12 mouse cellular contexts compared by ENCODE assay signal in genomic region chr2:172982776-172983561, GRCm38 (mm10). TPM values are rescaled to one million over a fixed set of nuclear protein-coding genes. Genes with fewer than 3 reads are reported as not detected.
A peak's percentile ranks its signal among the peaks of the same experiment; 100 is the strongest.
DNase-seq lines count a peak whose midpoint lies in the region; ATAC-seq lines count a peak whose summit lies in the region.
"Had no signal": no experiment of that assay in that cellular context is flagged by ENCODE, and none has a peak within 500 bp of the region (broad histone marks: within the 10 kb centered on the region; RNA-seq: fewer than 3 reads in every experiment).

No protein-coding gene starts in this region.

- H3K36me3 ChIP-seq in heart, embryonic 16.5 days (ENCODE audit: control insufficient read depth, insufficient read depth), result no peaks in the 10 kb centered on the region
- no peaks in the 10 kb centered on the region for H3K36me3 ChIP-seq in liver, embryonic 16.5 days (ENCODE audit: control insufficient read depth, insufficient read depth)
- no peaks in the 10 kb centered on the region for H3K36me3 ChIP-seq in hindbrain, embryonic 13.5 days

- H3K4me3 ChIP-seq in heart, embryonic 16.5 days (ENCODE audit: low read length), result no peak overlapping the region
- H3K4me3 ChIP-seq in liver, embryonic 16.5 days (ENCODE audit: low read depth, low read length), result no peak overlapping the region
- H3K4me3 ChIP-seq in hindbrain, embryonic 13.5 days, result no peak overlapping the region

- 28% methylated on average over 9 of the region's 9 CpGs for WGBS in heart, embryonic 16.5 days
- 60% methylated on average over 9 of the region's 9 CpGs for WGBS in liver, embryonic 16.5 days (ENCODE audit: insufficient replicate concordance)
- WGBS in hindbrain, embryonic 13.5 days, result 78% methylated on average over 9 of the region's 9 CpGs

- intact Hi-C loops in heart, postnatal 25 days (cut with DNase I), result no loop called here

- ATAC-seq in heart, embryonic 16.5 days (replicated peaks; ENCODE audit: extremely low read depth, insufficient read depth, low FRiP score), result peak; percentile 43; the same call in 1 of the 2 replicates
- ATAC-seq in liver, embryonic 16.5 days (ENCODE audit: low read depth), result peak; percentile 75
- ATAC-seq in hindbrain, embryonic 13.5 days (ENCODE audit: low FRiP score), result no peak
- ATAC-seq: CD4-positive, CD25-positive, alpha-beta regulatory T cell, adult 4 months; hindbrain, embryonic 16.5 days had no signal

- DNase-seq in heart, postnatal 25 days (ENCODE audit: low spot score), result no peak
- DNase-seq in brain, adult 2 months (ENCODE audit: low read depth, low spot score), result peak; percentile 34
- DNase-seq in kidney, adult 18-20 months, result peak; percentile 78
- DNase-seq in cerebellum, adult 9-10 months, result no peak
- DNase-seq in ovary, adult 18-20 months (ENCODE audit: low spot score), result no peak
- DNase-seq: gastrocnemius, postnatal 10 days; lung, postnatal 10 days had no signal

- no peak overlapping the region; the same call in 1 of the 2 replicates for H3K4me2 ChIP-seq in heart, embryonic 16.5 days (ENCODE audit: low read depth, low read length)
- no peak overlapping the region for H3K4me2 ChIP-seq in liver, embryonic 16.5 days (ENCODE audit: low read depth, low read length)
- H3K4me2 ChIP-seq in hindbrain, embryonic 13.5 days, result no peak overlapping the region

- no peaks in the 10 kb centered on the region for H3K27me3 ChIP-seq in heart, embryonic 16.5 days (ENCODE audit: control insufficient read depth, insufficient read depth, low read length)
- no peaks in the 10 kb centered on the region for H3K27me3 ChIP-seq in liver, embryonic 16.5 days (ENCODE audit: control insufficient read depth, insufficient read depth, low read depth, low read length)
- H3K27me3 ChIP-seq in hindbrain, embryonic 13.5 days, result 0 out of 2 replicates have a peak, but pooled peaks cover 5% of the 10 kb centered on the region

- peaks cover 4% of the 10 kb centered on the region for H3K4me1 ChIP-seq in heart, embryonic 16.5 days (ENCODE audit: control insufficient read depth, insufficient read depth, low read length)
- no peaks in the 10 kb centered on the region for H3K4me1 ChIP-seq in liver, embryonic 16.5 days (ENCODE audit: control insufficient read depth, low read depth, low read length)
- no peaks in the 10 kb centered on the region for H3K4me1 ChIP-seq in hindbrain, embryonic 13.5 days (replicated peaks)

- H3K9ac ChIP-seq in heart, embryonic 16.5 days (ENCODE audit: low read length), result no peak overlapping the region
- no peak overlapping the region for H3K9ac ChIP-seq in liver, embryonic 16.5 days (ENCODE audit: low read depth, low read length)
- H3K9ac ChIP-seq in hindbrain, embryonic 13.5 days, result no peak overlapping the region

- no peak overlapping the region for H3K27ac ChIP-seq in heart, embryonic 16.5 days (ENCODE audit: low read length)
- no peak overlapping the region for H3K27ac ChIP-seq in liver, embryonic 16.5 days (ENCODE audit: low read length)
- H3K27ac ChIP-seq in hindbrain, embryonic 13.5 days, result no peak overlapping the region

- H3K9me3 ChIP-seq in heart, embryonic 16.5 days (replicated peaks; ENCODE audit: control insufficient read depth, low read length), result no peaks in the 10 kb centered on the region
- H3K9me3 ChIP-seq in liver, embryonic 16.5 days (replicated peaks; ENCODE audit: control insufficient read depth, low read length), result no peaks in the 10 kb centered on the region
- 0 out of 2 replicates have a peak, but pooled peaks cover 3% of the 10 kb centered on the region for H3K9me3 ChIP-seq in hindbrain, embryonic 13.5 days

RNA-seq across cellular contexts. Expression of gene Spo11, which starts 5.5 kb away (rescaled TPM):
- 0.69 and 1.6 TPM in 2 replicates for polyA plus RNA-seq in heart, embryonic 16.5 days (2015; fragmentation: Nextera tagmentation; extraction: Ambion mirVana)
- not detected for total RNA-seq in heart, postnatal 25 days (2021)
- polyA plus RNA-seq in liver, embryonic 16.5 days (2015; fragmentation: Nextera tagmentation; extraction: Ambion mirVana), result not detected in 2 replicates
- 0.79 and 0.87 TPM in 2 replicates for polyA plus RNA-seq in hindbrain, embryonic 13.5 days (2015; fragmentation: Nextera tagmentation; extraction: Ambion mirVana)
- total RNA-seq: gastrocnemius, postnatal 10 days had no signal

RNA-seq across cellular contexts. Expression of gene Rae1, which starts 16.9 kb away (rescaled TPM):
- 95.8 and 103 TPM in 2 replicates for polyA plus RNA-seq in heart, embryonic 16.5 days (2015; fragmentation: Nextera tagmentation; extraction: Ambion mirVana)
- 10 to 100 TPM; 24.4 to 25.3 TPM for total RNA-seq in heart, postnatal 25 days (2021)
- 55.2 and 56.6 TPM in 2 replicates for polyA plus RNA-seq in liver, embryonic 16.5 days (2015; fragmentation: Nextera tagmentation; extraction: Ambion mirVana)
- polyA plus RNA-seq in hindbrain, embryonic 13.5 days (2015; fragmentation: Nextera tagmentation; extraction: Ambion mirVana), result 118 and 120 TPM in 2 replicates

RNA-seq across cellular contexts. Expression of gene Rbm38, which starts 37.3 kb away (rescaled TPM):
- polyA plus RNA-seq in heart, embryonic 16.5 days (2015; fragmentation: Nextera tagmentation; extraction: Ambion mirVana), result 130 and 146 TPM in 2 replicates
- total RNA-seq in heart, postnatal 25 days (2021), result 100 to 1,000 TPM; 167 to 223 TPM
- 279 and 350 TPM in 2 replicates for polyA plus RNA-seq in liver, embryonic 16.5 days (2015; fragmentation: Nextera tagmentation; extraction: Ambion mirVana)
- 20.6 and 22.1 TPM in 2 replicates for polyA plus RNA-seq in hindbrain, embryonic 13.5 days (2015; fragmentation: Nextera tagmentation; extraction: Ambion mirVana)

RNA-seq across cellular contexts. Expression of gene Bmp7, which starts 42.8 kb away (rescaled TPM):
- 32.8 and 33.3 TPM in 2 replicates for polyA plus RNA-seq in heart, embryonic 16.5 days (2015; fragmentation: Nextera tagmentation; extraction: Ambion mirVana)
- total RNA-seq in heart, postnatal 25 days (2021), result 1 to 10 TPM in 1 of 2 experiments, under 1 TPM in 1; 0.83 to 1.6 TPM
- polyA plus RNA-seq in liver, embryonic 16.5 days (2015; fragmentation: Nextera tagmentation; extraction: Ambion mirVana), result 1.8 and 2.7 TPM in 2 replicates
- 12.4 and 12.5 TPM in 2 replicates for polyA plus RNA-seq in hindbrain, embryonic 13.5 days (2015; fragmentation: Nextera tagmentation; extraction: Ambion mirVana)

Comparison
In these comparisons a context has a peak if more than half of its experiments do, and no peak if none do; other contexts are left out.
1. DNase-seq: peak in brain, adult 2 months (single experiment) and kidney, adult 18-20 months (single experiment); none in heart, postnatal 25 days (single experiment), cerebellum, adult 9-10 months (single experiment) and ovary, adult 18-20 months (single experiment).